Mouse (Mus musculus): ENCODE measurements around the gene Hist1h2bn.

Hist1h2bn gene

DNA sequence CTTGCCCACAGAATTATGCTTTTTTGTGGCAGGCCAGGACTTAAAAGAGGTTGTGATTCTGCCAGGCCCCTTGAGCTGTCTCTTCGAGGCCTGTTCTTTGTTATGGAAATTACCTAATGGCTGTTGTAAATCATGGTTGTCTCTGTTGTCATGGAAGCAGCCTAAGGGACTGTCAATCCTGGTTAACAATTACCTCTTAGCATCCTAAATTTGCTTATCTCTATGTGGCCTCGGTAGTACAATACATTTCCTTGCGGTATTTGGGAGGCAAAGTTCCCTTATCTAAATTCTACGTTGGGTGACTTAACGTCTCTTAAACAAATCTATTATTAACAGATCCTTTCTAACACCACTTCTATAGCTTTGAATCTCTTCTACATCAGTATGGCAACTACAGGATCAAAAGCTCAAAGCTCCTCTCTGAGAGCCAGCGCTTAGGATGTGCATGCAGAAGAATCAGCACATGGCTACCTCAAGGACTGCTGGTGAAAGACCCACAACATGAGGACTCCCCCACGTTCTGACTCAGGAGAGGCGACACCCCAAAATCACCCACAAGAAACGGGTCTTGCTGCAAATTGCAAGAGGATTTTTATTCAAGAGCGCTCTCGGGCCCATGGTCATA is 25.9 kb upstream of the Hist1h2bn start:
- no peak for DNase-seq (ENCODE audit: low read depth)

DNA sequence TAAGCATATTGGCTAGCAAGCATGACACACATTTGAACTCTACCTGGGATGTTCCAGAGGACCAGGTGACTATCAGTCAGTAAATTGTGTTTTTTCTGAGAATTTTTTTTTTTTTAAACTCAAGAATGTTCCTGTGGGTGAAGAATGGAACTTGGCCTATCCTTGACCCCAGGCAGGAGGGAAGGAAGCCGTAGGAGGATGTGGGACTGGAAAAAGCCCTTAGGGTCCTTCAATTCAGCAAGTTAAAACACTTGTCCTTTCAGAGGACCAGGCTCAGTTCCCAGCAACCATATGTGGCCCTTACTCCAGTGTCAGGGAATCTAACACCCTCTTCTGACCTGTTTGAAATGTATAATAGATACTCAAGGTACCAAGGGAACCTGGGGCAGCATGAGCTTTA is 24.4 kb upstream of the Hist1h2bn start:
- DNase-seq (ENCODE audit: low read depth): no peak

DNA sequence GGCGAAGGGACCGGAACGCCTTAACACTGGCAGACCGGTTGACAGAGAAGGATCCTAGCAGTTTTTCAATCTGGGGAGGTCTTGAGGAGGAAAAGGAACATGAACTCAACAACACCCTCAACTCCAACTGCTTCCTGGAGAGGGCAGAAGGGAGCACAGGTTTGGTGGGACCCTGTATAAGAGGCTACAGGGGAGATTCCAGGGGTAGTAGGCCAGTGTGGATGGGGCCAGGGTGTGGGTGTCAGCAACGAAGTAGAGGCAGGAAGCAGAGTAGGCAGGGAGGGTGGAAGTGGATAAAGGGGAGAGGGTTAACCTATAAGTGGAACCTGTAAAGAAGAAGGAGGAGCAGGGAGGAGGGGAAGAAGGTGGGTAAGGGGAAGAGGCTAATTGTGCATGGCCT is 20.5 kb upstream of the Hist1h2bn start:
- no peak for DNase-seq (ENCODE audit: low read depth)

DNA sequence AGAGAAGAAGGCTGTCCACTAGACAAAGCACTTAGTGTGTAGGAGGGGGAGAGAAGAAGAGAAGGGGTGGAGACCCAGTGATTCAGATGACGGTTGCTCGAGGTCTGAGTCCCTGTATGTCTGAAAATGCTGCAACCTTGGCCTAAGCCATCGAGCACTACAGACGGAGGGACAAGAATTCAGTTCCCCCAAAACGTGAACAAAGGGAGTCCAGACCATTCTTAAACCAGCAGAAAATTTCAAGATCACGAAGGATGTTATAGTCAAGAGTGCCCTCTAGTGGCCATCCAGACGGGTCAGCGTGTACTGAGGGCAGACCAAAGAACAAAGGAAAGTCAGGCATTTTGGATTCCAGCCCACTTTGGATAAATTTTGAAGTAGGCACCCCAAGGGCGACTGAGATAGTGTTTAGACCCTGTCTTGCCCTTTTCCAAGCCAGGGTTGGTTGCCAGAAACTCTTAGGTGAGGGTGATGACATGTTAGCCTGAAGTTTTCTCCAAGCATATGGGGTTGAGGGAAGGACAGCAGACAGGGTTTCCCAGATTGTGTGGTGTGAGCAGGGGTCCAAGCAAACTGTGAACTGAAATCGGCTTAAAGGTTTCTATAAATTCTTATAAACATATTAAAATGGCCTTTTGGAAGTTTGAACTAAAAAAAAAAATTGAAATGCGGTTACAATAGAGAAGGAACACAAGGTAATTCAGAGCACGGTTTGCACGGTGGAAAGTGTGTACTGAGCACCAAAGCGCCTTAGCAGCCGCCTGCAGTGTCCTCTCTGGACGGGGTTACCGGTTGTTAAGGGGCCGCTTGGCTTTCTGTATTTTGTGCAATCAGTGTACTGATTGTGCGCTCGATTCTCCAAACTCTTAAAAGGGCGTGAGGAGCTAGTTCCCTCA is 19.7 kb upstream of the Hist1h2bn start:
- peak; percentile 81 for DNase-seq (ENCODE audit: low read depth)

- peak; percentile 71 for DNase-seq (ENCODE audit: low read depth)
Observed at GRCm38 (mm10) chr13:21734906-21735767, 18.8 kb upstream of the Hist1h2bn start, which contains the start of gene Hist1h4j. Gene Hist1h4j (plus strand): TSS chr13:21735064.

- no peak for DNase-seq (ENCODE audit: low read depth)
Observed at GRCm38 (mm10) chr13:21745006-21745405, 8.9 kb upstream of the Hist1h2bn start.

- DNase-seq (ENCODE audit: low read depth): no peak
Observed at GRCm38 (mm10) chr13:21749387-21750158, 4.3 kb upstream of the Hist1h2bn start.

- peak; percentile 74 for DNase-seq (ENCODE audit: low read depth)
Observed at GRCm38 (mm10) chr13:21750159-21751017, 3.5 kb upstream of the Hist1h2bn start, which contains the start of gene Hist1h4k. Gene Hist1h4k (minus strand): TSS chr13:21750505.

- no peak for DNase-seq (ENCODE audit: low read depth)
Observed at GRCm38 (mm10) chr13:21751417-21751816, 2.5 kb upstream of the Hist1h2bn start.

GRCm38 (mm10) chr13:21751827-21752226 is 2.1 kb upstream of the Hist1h2bn start:
- no peak for DNase-seq (ENCODE audit: low read depth)

DNA sequence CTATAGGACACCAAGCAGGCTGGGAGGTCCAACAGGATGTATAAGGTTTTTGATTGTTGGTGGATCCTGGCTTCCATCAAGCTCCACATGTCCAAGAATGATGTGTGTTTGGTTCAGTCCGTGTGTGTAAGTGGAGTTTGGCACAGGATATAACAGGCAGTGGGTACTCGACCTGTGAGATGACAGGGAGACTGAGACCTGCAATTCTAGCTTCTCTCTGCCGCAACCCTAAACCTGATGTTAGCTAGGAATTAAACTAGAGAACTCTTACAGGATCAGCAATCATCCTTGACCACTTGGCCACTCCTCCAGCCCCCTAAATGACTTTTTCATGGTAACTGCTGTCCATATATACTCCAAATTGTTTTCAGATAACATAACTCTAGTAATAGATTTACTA is 1.6 kb upstream of the Hist1h2bn start:
- no peak for DNase-seq (ENCODE audit: low read depth)

- no peak for DNase-seq (ENCODE audit: low read depth)
Observed at GRCm38 (mm10) chr13:21753051-21753523, 836 bp upstream of the Hist1h2bn start.

GRCm38 (mm10) chr13:21754294-21755001 is 525 bp downstream of the Hist1h2bn start:
- peak; percentile 50 for DNase-seq (ENCODE audit: low read depth)

DNA sequence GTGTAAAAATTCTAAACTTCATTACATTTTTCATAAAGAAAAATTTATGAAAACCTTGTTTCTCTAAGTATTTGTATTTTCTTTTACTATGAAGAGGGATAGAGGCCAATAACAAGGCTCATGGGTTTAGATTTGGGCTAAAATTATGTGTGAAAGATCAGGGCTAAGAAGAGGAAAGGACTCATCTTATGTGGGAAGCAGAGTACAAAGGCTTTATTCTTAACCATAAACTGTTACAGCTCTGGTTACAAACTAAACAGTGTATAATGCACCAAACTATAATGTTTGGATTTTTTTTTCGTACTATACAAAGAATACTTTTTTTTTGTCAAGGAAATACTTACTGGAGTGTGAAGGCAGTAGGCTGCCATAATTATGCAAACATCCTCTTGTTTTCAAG is 1.8 kb downstream of the Hist1h2bn start:
- no peak for DNase-seq (ENCODE audit: low read depth)

DNA sequence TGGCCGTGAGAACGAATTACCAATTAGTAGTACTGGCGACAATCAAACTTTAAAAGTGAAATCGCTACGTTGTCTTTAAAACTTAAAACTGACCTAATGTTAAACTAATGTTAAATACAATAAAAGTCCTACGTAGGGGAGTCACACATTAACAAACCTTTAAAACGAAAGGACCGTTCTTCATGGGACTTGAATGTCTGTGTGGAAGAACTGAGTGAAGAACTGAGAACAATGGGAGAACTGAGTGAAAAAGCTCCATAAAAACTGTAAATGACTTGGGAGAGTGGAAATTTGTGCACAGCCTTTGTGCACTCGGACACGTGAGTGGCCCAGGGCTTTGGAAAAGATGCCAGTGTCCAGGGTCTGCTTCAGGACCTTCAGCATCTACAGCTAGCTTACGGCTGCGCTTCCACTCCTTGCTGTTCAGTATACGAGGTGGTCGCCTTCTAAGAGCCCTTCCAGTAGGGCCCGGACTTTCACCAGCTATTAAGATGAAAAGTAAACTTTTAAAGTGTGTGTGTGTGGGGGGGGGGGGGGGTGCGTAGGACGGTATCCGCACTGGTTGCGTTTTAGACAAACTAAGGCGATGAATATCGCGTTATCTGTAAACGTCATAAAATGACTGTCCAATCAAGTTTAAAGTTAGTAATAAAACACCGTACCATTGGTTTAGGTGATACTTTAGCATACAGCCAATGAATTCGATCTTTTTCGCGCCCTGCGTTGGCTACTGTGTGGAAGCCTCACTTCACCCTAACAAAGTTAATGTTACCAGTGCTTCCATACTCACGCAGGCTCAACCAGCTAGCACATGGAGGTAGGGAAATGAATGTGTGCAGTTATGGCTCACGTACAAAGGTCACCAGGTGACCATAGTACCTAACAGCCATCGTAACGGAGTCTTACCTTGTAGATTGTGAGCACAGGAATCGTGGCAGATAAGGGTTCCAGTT is 25.2 kb downstream of the Hist1h2bn start:
- peak; percentile 65 for DNase-seq (ENCODE audit: low read depth)

DNA sequence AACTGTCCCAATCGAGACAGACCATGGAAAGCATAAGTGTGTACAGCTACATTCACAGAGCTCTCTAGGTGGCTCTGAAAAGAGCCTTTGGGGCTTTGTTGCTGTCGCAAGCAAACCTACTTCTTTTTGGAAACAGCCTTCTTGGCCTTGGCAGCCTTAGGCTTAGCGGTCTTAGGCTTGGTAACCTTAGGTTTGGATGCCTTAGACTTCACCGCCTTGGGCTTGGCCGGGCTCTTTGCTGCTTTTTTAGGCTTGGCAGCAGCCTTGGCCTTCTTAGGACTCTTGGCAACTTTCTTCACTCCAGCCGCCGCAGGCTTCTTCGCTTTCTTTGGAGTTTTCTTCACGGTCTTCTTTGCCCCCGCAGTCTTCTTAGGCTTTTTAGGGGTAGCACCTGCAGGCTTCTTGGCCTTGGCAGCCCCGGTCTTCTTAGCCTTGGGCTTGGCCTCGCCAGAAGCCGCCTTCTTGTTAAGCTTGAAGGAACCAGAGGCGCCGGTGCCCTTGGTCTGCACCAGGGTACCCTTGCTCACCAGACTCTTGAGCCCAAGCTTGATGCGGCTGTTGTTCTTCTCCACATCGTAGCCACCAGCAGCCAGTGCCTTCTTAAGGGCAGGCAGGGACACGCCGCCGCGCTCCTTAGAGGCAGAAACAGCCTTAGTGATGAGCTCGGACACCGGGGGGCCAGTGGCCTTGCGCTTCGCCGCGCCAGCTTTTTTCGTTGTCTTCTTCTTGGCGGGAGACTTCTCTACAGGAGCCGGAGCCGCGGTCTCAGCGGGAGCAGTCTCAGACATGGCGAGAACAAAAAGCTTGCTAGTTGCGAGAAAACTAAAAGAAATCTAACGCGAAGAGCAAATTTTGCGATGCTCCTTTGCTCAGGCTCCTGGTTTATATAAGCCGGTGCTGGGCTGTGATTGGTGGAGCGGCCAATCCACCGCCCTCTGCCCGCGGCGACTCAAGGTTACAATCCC is 26.1 kb downstream of the Hist1h2bn start, which contains the start of gene Hist1h1b:
Hist1h1b (minus strand) TSS at position 859 of the 965 bp plus-strand sequence.
- DNase-seq (ENCODE audit: low read depth): peak; percentile 65

- DNase-seq (ENCODE audit: low read depth): no peak
Observed at GRCm38 (mm10) chr13:21781021-21781555, 27.2 kb downstream of the Hist1h2bn start.
